9 mouse cellular contexts compared by ENCODE assay signal in the genomic region with DNA sequence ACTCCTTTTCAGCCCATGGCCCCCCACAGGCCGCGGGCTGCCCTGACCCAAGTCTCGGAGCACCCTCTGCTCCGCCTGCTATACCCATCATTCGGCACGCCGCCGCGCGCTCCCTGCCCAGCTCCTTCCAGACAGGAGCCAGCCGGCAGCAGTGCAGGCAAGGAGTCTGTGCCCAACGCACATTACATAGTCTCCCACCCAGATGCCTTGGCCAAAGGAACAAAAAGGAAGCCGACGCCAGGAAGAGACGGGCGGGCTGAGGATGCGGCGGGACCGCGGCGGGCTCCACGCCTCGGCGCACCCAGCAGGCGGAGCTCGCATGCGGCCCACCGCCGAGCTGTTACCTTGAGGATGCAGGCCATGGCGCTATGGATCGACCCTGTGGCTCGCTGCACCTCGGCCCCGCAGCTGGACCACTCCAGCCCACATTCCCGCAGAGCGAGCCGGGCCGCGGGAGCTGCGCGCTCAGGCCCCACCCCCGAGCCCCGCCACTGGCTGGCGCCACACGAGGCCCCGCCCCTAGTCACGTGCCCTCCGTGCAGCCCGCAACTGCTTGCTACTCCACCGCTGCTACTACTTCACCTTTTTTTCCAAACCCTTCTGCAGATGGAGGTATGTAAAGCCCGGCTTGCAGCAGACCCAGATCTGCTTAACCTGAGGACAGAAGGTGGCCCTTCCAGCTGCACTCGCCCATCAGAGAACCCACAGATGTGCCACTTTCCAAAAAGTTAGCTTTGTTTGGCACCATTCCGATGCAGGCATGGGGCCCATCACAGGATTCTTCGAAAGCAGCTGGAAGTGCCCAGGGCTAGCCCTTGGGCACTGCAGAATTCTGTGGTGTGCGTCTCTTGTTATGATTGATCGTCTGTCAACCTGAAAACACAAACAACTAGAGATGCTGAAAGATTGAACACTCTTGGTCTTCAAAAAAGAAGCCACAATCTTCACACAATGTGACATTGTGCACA. TPM values are rescaled to one million over a fixed set of nuclear protein-coding genes. Genes with fewer than 3 reads are reported as not detected.
A peak's percentile ranks its signal among the peaks of the same experiment; 100 is the strongest.
DNase-seq lines count a peak whose midpoint lies in the region; ATAC-seq lines count a peak whose summit lies in the region.
"Had no signal": no experiment of that assay in that cellular context is flagged by ENCODE, and none has a peak within 500 bp of the region (broad histone marks: within the 10 kb centered on the region; RNA-seq: fewer than 3 reads in every experiment).

A gene (minus strand): TSS at position 474 of the 968 bp plus-strand sequence.

- peak within 1 kb of the TSS; percentile 85 for H3K9ac ChIP-seq in hindbrain, embryonic 15.5 days

- peak; percentile 94 for DNase-seq in ZHBTc4 (ENCODE audit: low read depth, low spot score)
- peak; percentile 70 to 81 for DNase-seq in cerebellum, postnatal 36 days
- DNase-seq in frontal cortex, postnatal 36 days (ENCODE audit: low spot score in 2 of 2), result peak; percentile 83 to 85
- DNase-seq in left cerebral cortex, adult 18-20 months (ENCODE audit: low spot score in 2 of 2), result peak; percentile 82 to 89
- DNase-seq in lung, postnatal 36 days, result peak; percentile 82
- DNase-seq in retina, postnatal 7 days (ENCODE audit: low read depth, low spot score), result peak; percentile 51
- DNase-seq in urinary bladder, adult 18-20 months (ENCODE audit: low spot score in 2 of 2), result peak; percentile 52 to 55

- H3K4me2 ChIP-seq in hindbrain, embryonic 15.5 days, result peak within 1 kb of the TSS; percentile 88

- H3K36me3 ChIP-seq in hindbrain, embryonic 15.5 days, result no peaks in the 10 kb centered on the region

- H3K9me3 ChIP-seq in hindbrain, embryonic 15.5 days, result no peaks in the 10 kb centered on the region

- H3K4me1 ChIP-seq in hindbrain, embryonic 15.5 days (replicated peaks), result peaks cover 20% of the 10 kb centered on the region

- peak; percentile 97 for ATAC-seq in hindbrain, embryonic 15.5 days (ENCODE audit: low FRiP score, low read depth)

- no peaks in the 10 kb centered on the region for H3K27me3 ChIP-seq in hindbrain, embryonic 15.5 days

- H3K4me3 ChIP-seq in hindbrain, embryonic 15.5 days, result peak within 1 kb of the TSS; percentile 73
- H3K4me3 ChIP-seq: myocyte had no signal

- 2% methylated on average over 46 of the region's 56 CpGs for WGBS in hindbrain, embryonic 15.5 days

- H3K27ac ChIP-seq in hindbrain, embryonic 15.5 days (replicated peaks), result peak within 1 kb of the TSS; percentile 91

RNA-seq across cellular contexts. Expression of the gene that starts here (rescaled TPM):
- polyA plus RNA-seq in hindbrain, embryonic 15.5 days (2015; fragmentation: Nextera tagmentation; extraction: Ambion mirVana), result 20.7 and 23.1 TPM in 2 replicates
- total RNA-seq in left cerebral cortex, adult 18-20 months (2021), result 10 to 100 TPM; 15.5 to 18.5 TPM
- polyA plus RNA-seq: myocyte had no signal

Comparison
In these comparisons a context has a peak if more than half of its experiments do, and no peak if none do; other contexts are left out.
1. Peak in every context shown above with its lines: DNase-seq, ATAC-seq, H3K4me3 ChIP-seq and H3K27ac ChIP-seq.